Mouse (Mus musculus): ENCODE data around the gene Morn3. TPM values are rescaled to one million over a fixed set of nuclear protein-coding genes. Genes with fewer than 3 reads are reported as not detected.
A peak's percentile ranks its signal among the peaks of the same experiment; 100 is the strongest.

Morn3 gene
- total RNA-seq, 2 experiments from 2014 or later, result not detected

DNA sequence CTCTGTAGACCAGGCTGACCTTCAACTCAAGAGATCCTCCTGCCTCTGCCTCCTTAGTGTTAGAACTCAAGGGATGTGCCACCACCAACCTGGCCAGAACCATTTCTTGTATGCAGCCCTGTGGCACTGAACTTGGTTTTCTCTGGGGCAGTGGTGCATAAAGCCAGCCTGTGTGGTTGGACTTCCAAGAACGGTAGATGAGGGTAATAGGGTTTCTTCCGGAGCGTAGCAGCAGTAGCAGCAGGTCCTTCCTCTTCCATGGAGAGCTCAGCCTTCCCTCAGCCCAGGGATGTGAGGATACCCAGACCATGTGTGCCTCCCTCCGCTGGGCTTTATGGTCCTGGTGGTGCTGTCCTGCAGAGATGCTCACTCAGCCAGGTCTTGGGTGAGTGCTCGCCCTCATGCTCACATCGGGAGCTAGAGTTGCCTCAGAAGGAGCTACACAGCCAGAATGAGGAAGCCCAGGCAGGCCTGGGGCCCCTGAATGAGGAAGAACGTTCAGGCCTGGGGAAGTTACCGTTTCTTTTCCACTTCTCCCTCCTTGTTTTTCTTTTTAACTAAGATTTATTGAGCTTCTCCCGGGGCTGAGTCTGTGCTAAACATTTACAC, 21.7 kb downstream of the Morn3 start:
- ATAC-seq (replicated peaks; ENCODE audit: poor library complexity), result peak; percentile 84

DNA sequence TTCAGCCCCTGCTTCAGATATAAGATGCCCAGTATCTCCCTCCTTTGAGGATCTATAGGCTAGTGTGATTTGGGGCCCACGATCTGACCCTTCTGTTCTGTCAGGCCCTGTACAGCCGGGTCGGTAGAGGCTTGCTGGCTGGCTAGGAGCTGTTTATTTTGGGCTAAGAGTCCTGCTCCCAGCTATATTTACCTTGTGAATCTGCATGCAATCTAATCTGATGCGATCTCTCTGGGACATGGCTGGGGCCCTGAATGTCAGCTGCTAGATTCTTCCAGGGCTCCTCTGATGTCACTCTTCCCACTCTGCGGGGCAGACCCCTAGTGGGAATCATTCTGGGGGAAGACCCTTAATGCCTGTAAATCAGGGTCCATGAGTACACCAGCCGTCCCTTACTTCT, 22.5 kb downstream of the Morn3 start:
- no peak for ATAC-seq (replicated peaks; ENCODE audit: poor library complexity)

DNA sequence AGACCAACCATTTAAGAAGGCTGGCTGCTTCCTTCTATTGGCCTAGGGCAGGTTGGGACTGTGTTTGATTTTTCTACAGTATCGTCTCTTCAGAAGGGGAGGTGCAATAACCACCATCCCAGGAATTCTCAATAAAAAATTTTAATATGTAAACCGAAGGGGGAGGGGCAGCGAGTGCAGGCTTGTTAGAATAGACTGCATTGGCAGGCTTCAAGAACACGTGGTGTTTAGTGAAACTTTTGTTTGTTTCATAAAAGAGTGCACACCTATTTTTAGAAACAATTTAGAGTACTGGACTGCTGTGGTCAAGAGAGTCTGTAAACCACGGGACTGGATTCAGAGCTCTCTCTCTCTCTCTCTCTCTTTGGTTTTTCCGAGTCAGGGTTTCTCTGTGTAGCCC, 23.8 kb downstream of the Morn3 start:
- no peak for ATAC-seq (replicated peaks; ENCODE audit: poor library complexity)

DNA sequence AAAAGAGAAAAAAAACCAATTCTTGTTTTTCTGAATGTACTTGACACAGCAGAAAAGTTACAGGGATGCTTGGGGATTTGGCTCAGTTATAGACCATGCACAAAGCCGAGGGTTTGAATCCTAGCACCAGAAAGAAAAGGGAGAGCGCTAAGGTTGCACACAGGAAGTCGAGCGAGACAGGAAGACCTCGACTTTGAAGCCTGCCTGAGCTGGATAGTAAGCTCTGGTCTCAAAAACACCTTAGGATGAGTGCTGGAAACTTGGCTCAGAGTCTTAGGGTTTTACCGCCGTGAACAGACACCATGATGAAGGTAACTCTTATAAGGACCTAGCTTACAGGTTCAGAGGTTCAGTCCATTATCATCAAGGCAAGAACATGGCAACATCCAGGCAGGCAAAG, 25.4 kb downstream of the Morn3 start:
- no peak for ATAC-seq (replicated peaks; ENCODE audit: poor library complexity)

GRCm38 (mm10) chr5:123020426-123020825, 26.4 kb downstream of the Morn3 start:
- ATAC-seq (replicated peaks; ENCODE audit: poor library complexity), result no peak

- peak; percentile 24 for ATAC-seq (replicated peaks; ENCODE audit: poor library complexity)
Measured at GRCm38 (mm10) chr5:123019336-123020016, 27.3 kb downstream of the Morn3 start.

- no peak for ATAC-seq (replicated peaks; ENCODE audit: poor library complexity)
Measured at GRCm38 (mm10) chr5:123017504-123017903, 29.3 kb downstream of the Morn3 start.

DNA sequence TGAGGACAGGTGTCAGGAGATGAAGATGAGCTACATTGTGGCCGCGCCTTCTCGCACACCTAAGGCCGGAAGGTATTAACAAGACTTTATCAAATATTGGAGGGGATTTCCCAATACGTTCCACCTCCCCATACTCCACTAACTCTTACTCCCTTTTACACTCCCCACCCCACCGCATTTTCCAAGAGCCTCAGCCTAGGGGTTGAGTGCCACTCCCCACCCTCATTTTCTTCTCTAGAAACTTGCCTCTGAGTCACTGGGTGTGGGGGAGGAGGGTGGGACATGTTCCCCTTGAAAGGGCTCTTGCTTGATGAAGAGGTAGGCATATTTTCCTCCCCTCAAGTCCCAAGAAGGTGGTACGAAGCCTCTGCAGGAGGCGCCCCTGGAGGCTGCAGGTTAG, 30.9 kb downstream of the Morn3 start:
- ATAC-seq (replicated peaks; ENCODE audit: poor library complexity), result no peak

DNA sequence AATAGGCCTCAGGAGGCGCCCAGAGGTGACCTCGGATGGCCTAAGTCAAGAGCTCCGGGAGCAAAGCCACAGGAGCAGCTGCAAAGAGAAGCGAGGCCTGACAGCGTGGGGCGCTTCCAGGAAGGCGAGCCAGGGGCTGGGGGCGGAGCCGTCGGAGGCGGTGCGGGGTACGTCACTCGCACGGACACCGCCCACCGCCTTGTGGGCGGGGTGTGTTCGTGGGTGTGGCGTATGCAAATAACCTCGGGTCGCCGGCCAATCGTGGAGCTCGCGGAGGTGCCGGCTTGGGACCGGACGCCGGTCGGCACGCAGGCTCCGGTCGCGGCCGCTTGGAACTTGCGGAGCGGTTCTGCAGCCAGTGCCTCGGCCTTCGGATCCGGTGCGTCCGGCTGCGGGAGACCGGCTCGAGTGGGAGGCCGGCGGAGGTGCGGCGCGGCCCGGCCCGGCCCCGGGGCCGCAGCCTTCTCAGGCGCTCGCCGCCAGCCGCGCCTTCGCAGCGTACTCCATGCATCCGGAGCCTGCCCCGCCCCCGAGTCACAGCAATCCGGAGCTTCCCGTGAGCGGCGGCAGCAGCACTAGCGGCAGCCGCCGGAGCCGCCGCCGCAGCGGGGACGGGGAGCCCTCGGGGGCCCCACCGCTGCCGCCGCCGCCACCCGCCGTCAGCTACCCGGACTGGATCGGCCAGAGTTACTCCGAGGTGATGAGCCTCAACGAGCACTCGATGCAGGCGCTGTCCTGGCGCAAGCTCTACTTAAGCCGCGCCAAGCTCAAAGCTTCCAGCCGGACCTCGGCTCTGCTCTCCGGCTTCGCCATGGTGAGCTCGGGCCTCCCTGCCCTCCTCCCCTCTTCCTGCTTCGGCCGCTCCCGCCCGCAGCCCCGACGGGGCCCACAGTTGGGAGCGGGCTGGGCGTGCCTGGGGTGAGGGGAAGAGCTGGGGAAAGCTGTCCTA, 31.8 kb downstream of the Morn3 start, which contains the start of gene Orai1:
Gene Orai1 (plus strand): TSS at position 322 of the 949 bp plus-strand sequence.
- ATAC-seq (replicated peaks; ENCODE audit: poor library complexity), result peak; percentile 87

DNA sequence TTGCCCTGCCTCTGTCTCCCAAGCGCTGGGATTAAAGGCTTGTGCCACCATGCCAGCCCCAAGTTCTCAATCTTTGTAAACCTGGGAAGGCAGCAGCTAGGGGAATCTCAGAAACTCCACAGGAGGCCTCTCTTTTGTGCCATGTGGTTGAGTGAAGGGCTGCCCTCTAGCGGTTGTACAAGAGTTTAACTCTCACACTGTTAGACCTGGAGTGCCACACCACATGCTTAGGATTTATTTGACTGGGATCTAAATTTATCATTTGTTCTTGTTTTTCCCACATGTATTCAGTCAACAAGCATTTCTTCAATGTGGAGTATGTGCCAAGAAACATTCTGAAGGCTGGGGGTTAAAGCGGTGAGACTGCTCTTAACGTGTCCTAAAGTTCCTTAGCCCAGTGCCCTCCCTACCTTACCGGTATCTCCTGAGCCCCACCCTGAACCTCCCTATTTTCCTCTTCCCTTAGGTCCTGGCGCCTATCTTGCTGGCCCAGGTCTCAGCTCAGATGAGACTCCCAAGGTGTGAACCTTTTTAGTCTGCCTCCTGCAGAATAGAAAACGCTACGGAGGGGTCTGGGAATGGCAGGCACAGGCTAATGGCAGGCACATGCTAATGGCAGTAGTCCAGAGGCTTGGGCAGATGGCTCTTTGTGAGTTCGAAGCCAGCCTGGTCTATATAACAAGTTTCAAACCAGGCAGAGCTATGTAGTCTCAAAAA, 33.1 kb downstream of the Morn3 start:
- ATAC-seq (replicated peaks; ENCODE audit: poor library complexity), result peak; percentile 52; the same call in 1 of the 2 replicates

GRCm38 (mm10) chr5:123011705-123012104, 35.1 kb downstream of the Morn3 start:
- no peak for ATAC-seq (replicated peaks; ENCODE audit: poor library complexity)

GRCm38 (mm10) chr5:123010806-123011205, 36.0 kb downstream of the Morn3 start:
- no peak for ATAC-seq (replicated peaks; ENCODE audit: poor library complexity)

DNA sequence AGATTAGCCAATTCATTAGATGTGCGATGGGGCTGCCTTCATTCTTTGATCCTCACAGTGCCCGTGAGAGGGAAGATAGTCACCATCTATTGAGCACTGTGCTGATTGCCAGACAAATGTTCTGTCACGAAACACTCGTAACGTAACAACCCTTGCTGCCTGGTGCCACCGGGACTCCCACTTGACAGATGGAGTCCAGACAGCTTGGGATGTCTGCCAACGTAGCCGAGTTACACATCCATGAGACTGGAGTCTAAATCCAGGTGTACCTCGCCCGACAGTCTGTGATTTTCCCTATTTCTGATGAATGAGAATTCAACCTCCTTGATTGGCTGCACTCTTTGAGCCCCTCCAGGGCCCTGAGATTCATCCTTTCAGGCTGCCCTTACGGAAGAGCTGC, 36.9 kb downstream of the Morn3 start:
- ATAC-seq (replicated peaks; ENCODE audit: poor library complexity), result no peak

DNA sequence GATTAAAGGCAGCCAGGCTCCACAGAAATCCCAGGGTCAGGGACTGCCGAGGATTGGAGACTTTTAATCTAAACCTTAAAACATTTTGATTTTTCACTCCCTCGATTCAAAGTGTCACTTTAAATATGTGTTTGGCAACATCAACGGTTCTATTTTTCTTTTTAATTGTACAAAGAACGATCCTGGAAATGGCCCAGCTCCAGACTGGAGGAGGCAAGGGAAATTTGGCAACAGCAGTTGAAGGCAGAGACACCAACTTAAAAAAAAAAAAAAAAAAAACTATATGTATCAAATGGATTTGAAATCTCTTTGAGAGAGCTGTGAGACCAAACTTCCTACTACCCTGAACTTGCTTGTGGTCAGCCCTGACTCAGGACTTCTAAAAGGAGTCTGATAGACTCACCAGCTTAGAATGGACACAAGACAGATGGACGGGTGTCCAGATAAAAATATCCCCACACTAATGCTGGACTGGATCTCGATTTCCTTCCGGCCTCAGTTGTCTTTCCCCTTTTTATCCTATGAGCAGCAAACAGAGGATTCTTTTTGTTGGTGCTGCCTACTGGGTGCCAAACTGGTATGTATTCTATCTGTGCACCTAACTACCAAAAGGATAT, 37.8 kb downstream of the Morn3 start:
- no peak for ATAC-seq (replicated peaks; ENCODE audit: poor library complexity)

- no peak for ATAC-seq (replicated peaks; ENCODE audit: poor library complexity)
Measured at GRCm38 (mm10) chr5:123005716-123006592, 40.9 kb downstream of the Morn3 start.

- ATAC-seq (replicated peaks; ENCODE audit: poor library complexity), result no peak
Measured at GRCm38 (mm10) chr5:123000901-123001300, 45.9 kb downstream of the Morn3 start.

GRCm38 (mm10) chr5:122997205-122998204, 49.3 kb downstream of the Morn3 start:
- ATAC-seq (replicated peaks; ENCODE audit: poor library complexity), result no peak; the same call in 1 of the 2 replicates

DNA sequence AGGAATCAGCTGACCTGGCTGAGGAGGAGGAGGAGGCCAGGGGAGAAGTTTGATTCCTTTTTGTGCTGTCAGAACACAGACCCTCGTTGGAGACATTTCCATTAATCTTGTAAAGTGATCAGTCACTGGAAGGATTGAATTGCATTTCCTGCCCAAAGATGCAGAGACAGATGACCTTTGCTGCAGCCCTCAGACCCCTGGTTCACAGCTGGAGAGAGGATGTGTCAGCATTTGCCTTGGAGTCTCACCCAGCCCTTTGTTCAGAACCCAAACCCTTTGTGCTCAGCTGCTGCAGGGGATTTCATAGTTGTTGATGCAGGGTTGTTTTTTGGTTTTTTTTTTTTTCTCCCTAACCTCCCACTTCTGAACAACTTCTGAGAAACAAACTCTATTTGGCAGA, 51.9 kb downstream of the Morn3 start:
- ATAC-seq (replicated peaks; ENCODE audit: poor library complexity), result no peak

Data from megakaryocyte progenitor cell, adult 5-6 weeks (primary cell).